ENCODE assay signal across 9 mouse cellular contexts in genomic region chr6:35256691-35257090, GRCm38 (mm10). TPM values are rescaled to one million over a fixed set of nuclear protein-coding genes. Genes with fewer than 3 reads are reported as not detected.
DNase-seq lines count a peak whose midpoint lies in the region; ATAC-seq and TF ChIP-seq lines count a peak whose summit lies in the region.
"Had no signal": no experiment of that assay in that cellular context is flagged by ENCODE, and none has a peak within 500 bp of the region (broad histone marks: within the 10 kb centered on the region; RNA-seq: fewer than 3 reads in every experiment).

No protein-coding gene starts in this region.

- H3K9me3 ChIP-seq in G1E (replicated peaks) = no peaks in the 10 kb centered on the region
- H3K9me3 ChIP-seq in erythroblast, embryonic 14.5 days (ENCODE audit: control insufficient read depth, low read length) = no peaks in the 10 kb centered on the region
- H3K9me3 ChIP-seq in kidney, embryonic 15.5 days (replicated peaks) = no peaks in the 10 kb centered on the region
- H3K9me3 ChIP-seq in forebrain, postnatal 0 days (ENCODE audit: low read length) = no peaks in the 10 kb centered on the region
- H3K9me3 ChIP-seq: limb, embryonic 12.5 days had no signal

- WGBS in kidney, embryonic 15.5 days = 65% methylated on average over 7 of the region's 7 CpGs
- WGBS in forebrain, postnatal 0 days = 73% methylated on average over 7 of the region's 7 CpGs

- peaks cover 68% of the 10 kb centered on the region for H3K4me1 ChIP-seq in G1E (ENCODE audit: insufficient read depth, low read depth, low read length)
- H3K4me1 ChIP-seq in erythroblast, embryonic 14.5 days (ENCODE audit: control insufficient read depth) = peaks cover 90% of the 10 kb centered on the region
- H3K4me1 ChIP-seq in kidney, embryonic 15.5 days = peaks cover 39% of the 10 kb centered on the region
- peaks cover 10% of the 10 kb centered on the region for H3K4me1 ChIP-seq in forebrain, postnatal 0 days (ENCODE audit: insufficient read depth)

- H3K27me3 ChIP-seq in G1E (ENCODE audit: insufficient read depth, low read length) (no peaks in the 10 kb centered on the region), myocyte (ENCODE audit: control insufficient read depth, insufficient read depth, insufficient read length) (no peaks in the 10 kb centered on the region)
- H3K27me3 ChIP-seq in erythroblast, embryonic 14.5 days (ENCODE audit: control insufficient read depth) = no peaks in the 10 kb centered on the region
- H3K27me3 ChIP-seq in kidney, embryonic 15.5 days = no peaks in the 10 kb centered on the region
- H3K27me3 ChIP-seq in forebrain, postnatal 0 days (ENCODE audit: insufficient read depth, low read length) = no peaks in the 10 kb centered on the region
- H3K27me3 ChIP-seq: limb, embryonic 12.5 days had no signal

- 0 out of 2 replicates have a peak overlapping the region, but pooled peaks have one; percentile 5 for H3K4me2 ChIP-seq in kidney, embryonic 15.5 days
- peak overlapping the region; percentile 67 for H3K4me2 ChIP-seq in myocyte (ENCODE audit: low read depth)
- H3K4me2 ChIP-seq in forebrain, postnatal 0 days (ENCODE audit: low read depth) = no peak overlapping the region

- H3K4me3 ChIP-seq in G1E (ENCODE audit: low read depth, low read length) (no peak overlapping the region; the same call in 1 of the 2 replicates), myocyte (no peak overlapping the region)
- peak overlapping the region; percentile 95 for H3K4me3 ChIP-seq in erythroblast, embryonic 14.5 days (replicated peaks)
- H3K4me3 ChIP-seq in kidney, embryonic 15.5 days (replicated peaks) = no peak overlapping the region
- no peak overlapping the region for H3K4me3 ChIP-seq in forebrain, postnatal 0 days (ENCODE audit: low read depth, low read length)
- H3K4me3 ChIP-seq: limb, embryonic 12.5 days had no signal

- DNase-seq in 3T3-L1 (ENCODE audit: low read depth, low spot score) = peak; percentile 99
- peak; percentile 68 for DNase-seq in G1E (ENCODE audit: low spot score)
- DNase-seq in forebrain, postnatal 0 days = no peak
- DNase-seq in cerebellum, postnatal 36 days = no peak
- DNase-seq in cerebellum, adult 9-11 months = no peak

- H3K36me3 ChIP-seq in G1E (replicated peaks) (peaks cover 22% of the 10 kb centered on the region), myocyte (ENCODE audit: control insufficient read depth, insufficient read depth) (no peaks in the 10 kb centered on the region)
- peaks cover 66% of the 10 kb centered on the region for H3K36me3 ChIP-seq in erythroblast, embryonic 14.5 days (ENCODE audit: control insufficient read depth)
- H3K36me3 ChIP-seq in kidney, embryonic 15.5 days = peaks cover 19% of the 10 kb centered on the region
- peaks cover 5% of the 10 kb centered on the region; the same call in 1 of the 2 replicates for H3K36me3 ChIP-seq in forebrain, postnatal 0 days (ENCODE audit: insufficient read depth)

- no peak overlapping the region for H3ac ChIP-seq in myocyte (ENCODE audit: control insufficient read depth, insufficient read length)

- no peak overlapping the region for H3K27ac ChIP-seq in kidney, embryonic 15.5 days
- no peak overlapping the region for H3K27ac ChIP-seq in forebrain, postnatal 0 days (ENCODE audit: low read depth, low read length)
- H3K27ac ChIP-seq: limb, embryonic 12.5 days had no signal

- TF ChIP-seq CTCF in G1E (IDR thresholded peaks at IDR 0.05; ENCODE audit: low read depth, low read length) = no peak
- TF ChIP-seq CTCF in forebrain, postnatal 0 days (IDR thresholded peaks at IDR 0.05; ENCODE audit: low read depth) = no peak

- no peak for TF ChIP-seq POLR2A in myocyte (IDR thresholded peaks at IDR 0.05; ENCODE audit: insufficient read length, low read depth)

- peaks cover 69% of the 10 kb centered on the region for H3K79me2 ChIP-seq in myocyte (ENCODE audit: control insufficient read depth, insufficient read depth)

- H3K9ac ChIP-seq in kidney, embryonic 15.5 days = no peak overlapping the region
- H3K9ac ChIP-seq in forebrain, postnatal 0 days = no peak overlapping the region
- H3K9ac ChIP-seq: limb, embryonic 12.5 days had no signal

- ATAC-seq in G1E (ENCODE audit: extremely low read depth, insufficient number of reproducible peaks, low FRiP score, poor library complexity, severe bottlenecking) = peak; percentile 64
- ATAC-seq in kidney, embryonic 15.5 days (replicated peaks; ENCODE audit: low FRiP score) = no peak
- ATAC-seq in forebrain, postnatal 0 days = no peak

TF ChIP-seq in myocyte, 11 proteins besides CTCF, POLR2A, EP300 and RAD21:
- no peak for TF ChIP-seq SRF (IDR thresholded peaks at IDR 0.05; ENCODE audit: control insufficient read depth, insufficient read length, low read depth)
- TF ChIP-seq MYOD1 (IDR thresholded peaks at IDR 0.05; ENCODE audit: control insufficient read depth in 1 of 3, insufficient read length in 2 of 3, low read depth in 2 of 3) = peak in 1 of 3 experiments; percentile 29
- peak in 1 of 3 experiments; percentile 5 for TF ChIP-seq MYOG (IDR thresholded peaks at IDR 0.05; ENCODE audit: control insufficient read depth in 1 of 3, insufficient read depth in 1 of 3, insufficient read length in 2 of 3, low read depth in 2 of 3)
- peak; percentile 11; the same call in 1 of the 2 replicates for TF ChIP-seq CEBPB (IDR thresholded peaks at IDR 0.05; ENCODE audit: insufficient read depth, poor library complexity, severe bottlenecking)
- TF ChIP-seq E2F4 (IDR thresholded peaks at IDR 0.05; ENCODE audit: insufficient read depth) = no peak
- TF ChIP-seq POLR2AphosphoS2 (IDR thresholded peaks at IDR 0.05; ENCODE audit: insufficient read length, low read depth) = no peak

RNA-seq across cellular contexts. Expression of gene Slc13a4, which starts 51.2 kb away (rescaled TPM):
- total RNA-seq in G1E (2014; fragmentation: Nextera tagmentation) = not detected in 2 replicates
- total RNA-seq in G1E (2017) = 0.05 and 0.17 TPM in 2 replicates
- not detected in 2 replicates for polyA plus RNA-seq in G1E (2012)
- not detected in 2 replicates for polyA plus RNA-seq in erythroblast, embryonic 14.5 days (2012)
- 0.18 and 0.32 TPM in 2 replicates for polyA plus RNA-seq in kidney, embryonic 15.5 days (2015; fragmentation: Nextera tagmentation; extraction: Ambion mirVana)
- 0.04 TPM for polyA plus RNA-seq in myocyte (2012; fragmentation: generic; extraction: Trizol)
- 11.2 and 17.8 TPM in 2 replicates for total RNA-seq in forebrain, postnatal 0 days (2014; rRNA removed)
- polyA plus RNA-seq in forebrain, postnatal 0 days (2015; fragmentation: Nextera tagmentation; extraction: Ambion mirVana) = 13.3 and 14.3 TPM in 2 replicates

Comparison
In these comparisons a context has a peak if more than half of its experiments do, and no peak if none do; other contexts are left out.
1. DNase-seq: peak in 3T3-L1 (single experiment) and G1E (single experiment); none in forebrain, postnatal 0 days (single experiment), cerebellum, postnatal 36 days (0 of 2) and cerebellum, adult 9-11 months (single experiment).
2. RNA of gene Slc13a4, which starts 51.2 kb away (polyA plus RNA-seq): 13.3 to 14.3 TPM in forebrain, postnatal 0 days; 0.18 to 0.32 TPM in kidney, embryonic 15.5 days, 0.04 TPM in myocyte (single experiment), not detected in G1E and not detected in erythroblast, embryonic 14.5 days; every median in the first group is over 10 times any median in the second.